Mouse (Mus musculus) testis, postnatal 14 days (tissue): ENCODE results near the gene Asphd1.
"Not testable (repeated sequence)": the region's sequence is repeated elsewhere in the genome, so short reads cannot be mapped to it uniquely, and the experiment has no call there.

Experiments used
- DNase-seq: peaks from one replicate; pipeline ENCODE4 v3.0.0; 2021; ENCODE audit warnings: low spot score

The Asphd1 gene

GRCm38 (mm10) chr7:126950647-126951615, 1.5 kb upstream of the Asphd1 start:
- DNase-seq, result no peak

GRCm38 (mm10) chr7:126949793-126950646, 638 bp upstream of the Asphd1 start, which contains the start of gene Sez6l2:
Sez6l2 (plus strand) TSS chr7:126950563.
- peak; percentile 87 for DNase-seq

- no peak for DNase-seq
Measured at GRCm38 (mm10) chr7:126948626-126949025, 756 bp downstream of the Asphd1 start.

GRCm38 (mm10) chr7:126946530-126946929, 2.9 kb downstream of the Asphd1 start:
- DNase-seq, result no peak

GRCm38 (mm10) chr7:126941801-126942200, 7.6 kb downstream of the Asphd1 start:
- no peak for DNase-seq

GRCm38 (mm10) chr7:126941171-126941570, 8.2 kb downstream of the Asphd1 start:
- DNase-seq, result no peak

GRCm38 (mm10) chr7:126932652-126933051, 16.7 kb downstream of the Asphd1 start:
- peak; percentile 66 for DNase-seq

- no peak for DNase-seq
Measured at GRCm38 (mm10) chr7:126929046-126929445, 20.3 kb downstream of the Asphd1 start.

- DNase-seq, result peak; percentile 91
Measured at GRCm38 (mm10) chr7:126928384-126929037, 20.9 kb downstream of the Asphd1 start, which contains the start of gene Kctd13. Kctd13 (plus strand) TSS chr7:126928879.

- no peak for DNase-seq
Measured at GRCm38 (mm10) chr7:126926299-126926698, 23.1 kb downstream of the Asphd1 start.

- DNase-seq, result no peak
Measured at GRCm38 (mm10) chr7:126923999-126924398, 25.4 kb downstream of the Asphd1 start.

- peak; percentile 67 for DNase-seq
Measured at GRCm38 (mm10) chr7:126922624-126923060, 26.7 kb downstream of the Asphd1 start, which contains the start of gene Tmem219. Tmem219 (minus strand) TSS chr7:126922917.

GRCm38 (mm10) chr7:126921563-126921962, 27.8 kb downstream of the Asphd1 start:
- DNase-seq, result no peak

- DNase-seq, result no peak
Measured at GRCm38 (mm10) chr7:126919973-126920372, 29.4 kb downstream of the Asphd1 start.

GRCm38 (mm10) chr7:126918356-126918755, 31.0 kb downstream of the Asphd1 start:
- DNase-seq, result not testable (repeated sequence)

- no peak for DNase-seq
Measured at GRCm38 (mm10) chr7:126914844-126915243, 34.5 kb downstream of the Asphd1 start.

GRCm38 (mm10) chr7:126905590-126905989, 43.8 kb downstream of the Asphd1 start:
- no peak for DNase-seq

- not testable (repeated sequence) for DNase-seq
Measured at GRCm38 (mm10) chr7:126899781-126900180, 49.6 kb downstream of the Asphd1 start.

- peak; percentile 94 for DNase-seq
Measured at GRCm38 (mm10) chr7:126898102-126898990, 51.0 kb downstream of the Asphd1 start.

- no peak for DNase-seq
Measured at GRCm38 (mm10) chr7:126897390-126898101, 51.8 kb downstream of the Asphd1 start.
